Mouse (Mus musculus) c-Kit-positive CD71-positive TER-119-positive erythroid progenitor cells, embryonic 14.5 days (primary cell): ENCODE data around the gene Ifnl2.
A peak's percentile ranks its signal among the peaks of the same experiment; 100 is the strongest.

Source experiments
- DNase-seq: peaks from one replicate; pipeline ENCODE4 v3.0.0-alpha.2; 2013; ENCODE audit warnings: low spot score

Ifnl2 gene

DNA sequence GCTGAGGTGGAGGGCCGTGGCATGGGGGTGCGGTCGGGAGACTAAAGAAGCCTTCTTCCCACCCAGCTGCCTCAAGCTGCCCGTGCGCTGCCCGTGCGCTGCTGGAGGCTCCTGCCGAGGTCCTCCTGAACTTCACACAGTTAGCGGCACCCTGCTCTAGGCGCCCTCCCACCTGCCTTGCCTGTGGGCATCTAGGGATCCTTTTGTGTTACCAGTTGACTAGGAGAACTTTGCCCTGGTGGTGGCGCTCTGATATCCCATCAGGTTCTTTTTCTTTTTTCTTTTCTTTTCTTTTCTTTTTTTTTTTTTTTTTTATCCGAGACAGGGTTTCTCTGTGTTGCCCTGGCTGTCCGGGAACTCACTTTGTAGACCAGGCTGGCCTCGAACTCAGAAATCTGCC, 19.4 kb downstream of the Ifnl2 start:
- DNase-seq, result no peak

GRCm38 (mm10) chr7:28490410-28490809, 19.8 kb downstream of the Ifnl2 start:
- DNase-seq, result peak; percentile 51

GRCm38 (mm10) chr7:28488030-28488491, 22.2 kb downstream of the Ifnl2 start:
- DNase-seq, result no peak

DNA sequence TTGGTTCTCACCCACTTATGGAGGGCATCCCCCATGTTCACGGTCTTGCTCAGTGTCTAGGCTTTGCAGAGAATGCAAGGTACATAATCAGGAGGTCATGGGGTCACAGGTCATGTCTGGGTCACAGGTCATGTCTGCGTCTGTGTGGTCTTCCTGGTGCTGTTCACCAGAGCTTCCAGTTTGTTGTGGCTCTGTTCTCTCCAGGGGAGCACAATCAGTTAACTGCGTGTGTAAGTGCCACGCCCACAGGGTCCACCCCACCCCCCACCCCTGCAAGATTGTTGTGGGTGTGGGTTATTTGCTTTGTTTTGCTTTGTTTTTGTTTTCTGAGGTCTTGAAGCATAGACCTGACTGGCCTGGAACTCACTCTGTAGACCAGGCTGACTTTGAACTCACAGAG, 26.1 kb downstream of the Ifnl2 start:
- DNase-seq, result no peak

GRCm38 (mm10) chr7:28482854-28483253, 27.4 kb downstream of the Ifnl2 start:
- no peak for DNase-seq

DNA sequence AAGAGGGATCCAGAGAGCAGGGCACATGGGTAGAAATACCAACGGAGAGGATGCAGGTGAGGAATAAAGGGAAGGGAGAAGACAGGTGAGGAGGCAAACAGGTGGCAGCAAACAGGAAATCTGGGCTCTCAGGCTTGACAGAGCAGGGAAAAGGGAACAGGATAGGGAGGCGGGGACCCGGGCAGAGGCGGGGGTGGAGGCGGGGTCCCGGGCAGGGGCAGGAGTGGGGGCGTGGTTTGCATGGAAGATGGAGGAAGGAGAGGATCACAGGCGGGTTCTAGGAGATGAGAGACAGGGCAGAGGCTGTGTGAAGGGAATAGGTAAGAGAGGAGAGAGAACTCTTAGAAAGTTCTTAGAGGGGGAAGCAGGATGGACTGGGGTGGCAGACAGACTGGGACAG, 31.4 kb downstream of the Ifnl2 start:
- DNase-seq, result no peak

GRCm38 (mm10) chr7:28477363-28477762, 32.9 kb downstream of the Ifnl2 start:
- no peak for DNase-seq

- DNase-seq, result no peak
These were observed 34.1 kb downstream of the Ifnl2 start for GRCm38 (mm10) chr7:28476191-28476590.

DNA sequence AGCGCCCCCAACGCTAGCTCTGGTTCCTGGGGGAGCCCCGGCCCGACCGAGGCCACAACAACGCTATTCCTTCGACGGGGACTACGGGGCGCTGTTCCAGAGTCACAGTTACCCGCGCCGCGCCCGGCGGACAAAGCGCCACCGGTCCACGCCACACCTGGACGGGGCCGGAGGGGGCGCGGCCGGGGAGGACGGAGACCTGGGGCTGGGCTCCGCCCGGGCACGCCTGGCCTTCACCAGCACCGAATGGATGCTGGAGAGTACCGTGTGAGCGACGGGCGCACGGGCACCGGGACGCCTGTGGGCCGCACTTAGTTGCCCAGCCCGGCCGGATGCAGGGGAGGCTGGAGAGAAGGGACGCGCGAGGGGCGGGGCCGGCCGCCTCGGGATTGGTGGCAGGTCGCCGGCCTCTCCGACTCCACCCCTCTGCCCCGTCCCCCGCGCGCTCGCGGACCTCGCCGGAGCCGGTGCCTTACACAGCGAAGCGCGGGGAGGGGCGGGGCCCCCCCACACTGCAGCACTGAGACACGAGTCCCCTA, 43.0 kb downstream of the Ifnl2 start:
- no peak for DNase-seq

DNA sequence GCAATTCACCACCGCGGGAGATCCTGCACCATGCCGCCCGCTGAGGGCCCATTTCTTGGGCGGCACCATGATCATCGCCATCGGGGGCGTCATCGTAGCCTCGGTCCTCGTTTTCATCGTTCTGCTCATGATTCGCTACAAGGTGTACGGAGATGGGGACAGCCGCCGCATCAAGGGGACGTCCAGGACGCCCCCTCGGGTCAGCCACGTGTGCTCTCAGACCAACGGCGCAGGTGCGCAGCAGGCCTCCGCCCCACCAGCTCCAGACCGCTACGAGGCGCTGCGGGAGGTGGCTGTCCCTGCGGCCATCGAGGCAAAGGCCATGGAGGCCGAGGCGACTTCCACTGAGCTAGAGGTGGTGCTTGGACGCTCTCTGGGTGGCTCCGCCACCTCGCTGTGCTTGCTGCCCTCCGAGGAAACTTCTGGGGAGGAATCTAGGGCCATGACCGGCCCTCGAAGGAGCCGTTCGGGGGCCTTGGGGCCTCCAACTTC, 43.5 kb downstream of the Ifnl2 start:
- DNase-seq, result no peak

DNA sequence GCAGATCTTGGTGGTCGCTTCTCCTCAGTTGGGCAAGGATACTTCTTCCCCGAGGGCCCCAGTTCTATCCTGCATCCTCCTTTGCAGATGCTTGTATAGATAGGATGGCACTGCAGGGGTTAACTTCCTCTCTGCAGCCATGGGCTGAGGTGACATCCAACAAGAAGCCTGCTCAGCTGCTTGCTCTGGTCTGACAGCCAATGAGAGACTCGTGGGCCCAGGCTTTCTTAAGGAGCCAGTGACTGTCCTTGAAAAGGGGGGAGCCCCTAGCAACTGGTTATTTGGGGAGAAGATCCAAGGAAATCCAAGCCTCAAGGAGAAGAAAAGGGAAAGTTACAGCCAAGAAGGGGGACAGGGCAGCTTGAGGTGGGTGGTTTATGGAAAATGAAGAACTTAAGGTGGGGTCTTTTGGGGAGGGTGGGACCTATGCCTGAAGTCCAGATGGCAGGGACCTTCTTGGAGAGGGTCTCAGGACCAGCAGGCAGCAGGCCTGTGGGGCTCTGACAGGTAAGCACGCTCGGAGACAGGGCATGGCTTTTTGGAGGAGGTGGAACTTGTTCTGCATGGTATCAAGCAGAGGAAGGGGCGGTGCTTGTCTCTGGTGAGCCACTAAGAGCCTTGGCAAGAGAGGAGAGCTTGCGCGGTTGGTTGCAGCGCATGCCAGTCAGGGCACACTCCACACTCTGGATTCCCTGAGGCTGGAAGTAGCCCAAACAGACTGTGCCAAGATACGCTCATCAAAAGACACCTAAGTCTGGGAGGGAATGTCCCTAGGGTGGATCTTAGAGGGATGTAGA, 45.6 kb downstream of the Ifnl2 start:
- DNase-seq, result no peak

DNA sequence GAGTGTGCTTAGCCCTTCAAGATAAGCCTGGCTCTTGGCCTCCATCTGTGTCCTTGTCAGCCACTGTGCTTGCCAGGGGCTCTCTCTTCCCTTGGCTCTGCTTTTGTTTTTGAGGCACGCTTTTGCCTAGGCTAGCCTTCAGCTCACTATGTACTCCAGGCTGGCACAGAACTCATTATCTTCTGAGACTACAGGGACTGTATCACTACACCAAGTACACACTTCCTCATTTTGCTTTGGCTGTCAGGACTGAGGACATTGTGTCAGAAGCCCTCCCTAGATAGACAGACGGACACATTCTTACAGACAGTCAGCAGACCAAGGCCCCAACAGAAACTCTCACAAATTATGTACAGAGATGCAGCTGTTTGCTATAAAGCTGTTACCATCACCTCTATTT, 47.5 kb downstream of the Ifnl2 start:
- no peak for DNase-seq

DNA sequence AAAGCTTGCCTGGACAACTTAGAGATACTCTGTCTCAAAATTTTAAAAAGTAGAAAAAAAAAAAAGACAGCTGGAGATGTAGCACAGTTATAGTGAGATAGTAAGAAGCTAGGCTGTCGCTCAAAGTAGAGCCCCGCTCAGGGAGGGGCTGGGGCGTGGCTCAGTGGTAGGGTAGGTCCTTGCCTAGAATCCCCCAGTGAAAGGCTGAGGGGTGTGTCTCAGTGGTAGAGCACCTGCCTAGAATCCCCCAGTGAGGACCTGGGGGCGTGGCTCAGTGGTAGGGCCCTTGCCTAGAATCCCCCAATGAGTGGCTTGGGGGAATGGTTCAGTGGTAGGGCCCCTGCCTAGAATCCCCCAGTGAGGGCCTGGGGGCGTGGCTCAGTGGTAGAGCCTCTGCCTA, 49.9 kb downstream of the Ifnl2 start:
- no peak for DNase-seq
